Mouse (Mus musculus): Measurements from ENCODE around the gene Shld2. TPM values are rescaled to one million over a fixed set of nuclear protein-coding genes. Genes with fewer than 3 reads are reported as not detected.
A peak's percentile ranks its signal among the peaks of the same experiment; 100 is the strongest.

The Shld2 gene
- total RNA-seq, 2 experiments from 2014 or later: 9.2 to 9.5 TPM

DNA sequence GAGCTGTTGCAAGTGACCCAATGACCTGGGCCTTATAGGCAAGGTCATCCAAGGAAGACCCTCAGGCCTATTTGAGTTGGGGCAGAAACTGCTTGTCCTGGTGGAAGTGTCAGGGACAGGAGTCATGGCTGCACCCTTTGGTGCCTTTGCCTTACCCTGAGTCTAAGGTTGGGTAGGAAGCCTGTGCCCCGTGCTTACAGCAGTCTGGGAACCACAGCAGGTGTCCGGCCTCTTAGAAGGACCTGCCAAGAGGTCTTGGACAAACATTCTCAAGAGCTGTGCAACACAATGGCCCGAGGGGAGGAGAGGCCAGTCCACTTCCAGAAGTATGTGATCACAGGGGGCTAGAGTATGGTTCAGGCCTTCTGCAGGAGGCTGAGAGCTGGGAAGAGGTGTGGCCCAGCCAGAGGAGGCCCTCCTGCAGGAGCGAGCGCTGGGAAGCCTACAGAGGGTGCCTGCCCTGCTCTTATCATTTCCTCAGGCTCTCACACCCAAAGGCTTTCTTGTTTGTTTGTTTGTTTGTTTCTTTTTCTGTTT is 86.9 kb downstream of the Shld2 start:
- DNase-seq (ENCODE audit: low spot score in 2 of 2): peak in 1 of 2 experiments; percentile 2

DNA sequence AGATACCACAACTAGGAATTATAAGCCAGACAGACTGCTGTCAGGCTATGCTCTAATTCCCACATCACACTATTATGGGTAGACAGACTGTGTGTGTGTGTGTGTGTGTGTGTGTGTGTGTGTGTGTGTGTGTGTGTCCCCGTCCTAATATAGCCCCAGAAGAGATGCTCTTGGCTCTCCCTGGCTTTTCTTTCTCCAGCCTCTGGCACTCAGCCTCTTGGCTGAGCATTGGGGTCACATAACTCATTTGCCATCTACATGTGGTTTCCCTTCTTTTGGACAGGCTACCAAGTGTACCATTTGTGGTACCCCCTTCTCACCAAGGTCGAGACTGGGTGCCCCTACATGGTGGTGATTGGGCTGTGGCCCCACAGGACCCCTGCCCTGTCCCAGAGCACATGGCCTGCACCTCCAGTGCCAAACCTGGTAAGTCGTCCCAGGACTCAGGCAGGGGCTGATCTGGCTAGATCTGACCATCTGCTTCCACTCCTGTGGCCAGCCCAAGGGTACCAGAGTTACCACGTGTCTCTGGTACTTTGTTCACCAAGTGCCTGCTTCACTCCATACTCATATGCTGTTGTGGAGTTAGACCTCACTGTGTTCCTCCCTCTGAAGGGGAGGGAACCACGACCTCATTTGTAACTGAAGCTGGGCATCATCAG is 88.7 kb downstream of the Shld2 start:
- DNase-seq (ENCODE audit: low spot score in 2 of 2): no peak

DNA sequence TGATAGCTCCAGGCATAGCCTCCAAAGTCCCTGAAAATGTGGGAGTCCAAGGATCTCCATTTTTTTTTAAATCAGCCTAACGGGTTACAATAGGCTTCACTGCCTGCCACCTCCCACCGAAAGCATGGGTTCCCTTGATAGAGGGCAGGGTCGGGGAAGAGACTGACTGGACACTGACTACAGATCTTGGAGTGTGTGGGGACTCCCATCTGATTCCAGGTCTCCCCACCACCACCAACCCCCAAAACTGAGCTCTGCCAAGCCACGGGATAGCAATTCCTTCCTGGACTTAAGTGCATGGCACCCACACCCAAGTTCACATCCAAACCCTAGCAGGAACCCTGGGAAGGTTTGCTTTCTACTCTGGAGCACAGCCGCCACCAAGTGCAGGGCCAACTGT is 89.9 kb downstream of the Shld2 start:
- DNase-seq (ENCODE audit: low spot score in 2 of 2): no peak

DNA sequence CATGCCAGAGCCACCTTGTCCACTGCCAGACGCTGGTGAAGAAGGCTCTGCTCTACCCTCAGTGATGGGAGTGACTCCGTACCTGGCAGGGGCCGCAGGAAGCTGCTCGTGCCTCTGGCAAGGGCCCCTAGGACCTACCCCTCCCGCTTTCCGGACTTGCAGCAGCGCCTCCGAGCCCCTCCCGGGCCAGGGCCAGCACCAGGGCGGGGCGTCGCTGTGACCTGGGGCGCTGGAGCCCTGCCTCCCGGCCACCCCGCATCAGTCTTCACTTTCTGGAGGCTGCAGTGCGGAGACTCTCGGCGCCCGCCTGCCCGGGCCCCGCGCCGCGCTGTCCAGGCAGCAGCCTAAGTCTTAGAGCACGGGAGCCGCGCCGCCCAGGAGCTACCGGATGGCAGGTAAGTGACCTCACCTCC is 90.5 kb downstream of the Shld2 start:
- no peak for DNase-seq (ENCODE audit: low spot score in 2 of 2)

DNA sequence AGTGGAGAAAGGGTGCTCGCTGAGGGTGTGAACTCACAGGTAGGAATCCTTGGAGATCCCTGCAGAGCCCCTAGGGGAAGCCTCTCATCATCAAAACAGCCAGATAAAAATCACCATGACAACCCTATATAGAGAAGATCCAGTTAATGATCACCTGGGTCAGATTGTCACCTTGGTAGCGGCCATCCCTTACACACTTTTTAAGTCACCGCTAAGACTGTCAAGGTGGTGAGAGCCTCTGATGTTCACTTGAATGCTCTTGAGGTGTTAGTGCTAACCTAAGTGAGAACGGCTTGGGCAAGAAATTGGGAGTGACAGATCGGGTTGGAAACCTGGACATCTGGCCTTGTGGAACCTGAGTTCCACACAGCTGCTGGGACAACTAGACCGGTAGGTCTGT is 91.0 kb downstream of the Shld2 start, which contains the start of gene Syt15:
Gene Syt15 (plus strand): TSS at position 301 of the 400 bp plus-strand sequence.
- DNase-seq (ENCODE audit: low spot score in 2 of 2): no peak

DNA sequence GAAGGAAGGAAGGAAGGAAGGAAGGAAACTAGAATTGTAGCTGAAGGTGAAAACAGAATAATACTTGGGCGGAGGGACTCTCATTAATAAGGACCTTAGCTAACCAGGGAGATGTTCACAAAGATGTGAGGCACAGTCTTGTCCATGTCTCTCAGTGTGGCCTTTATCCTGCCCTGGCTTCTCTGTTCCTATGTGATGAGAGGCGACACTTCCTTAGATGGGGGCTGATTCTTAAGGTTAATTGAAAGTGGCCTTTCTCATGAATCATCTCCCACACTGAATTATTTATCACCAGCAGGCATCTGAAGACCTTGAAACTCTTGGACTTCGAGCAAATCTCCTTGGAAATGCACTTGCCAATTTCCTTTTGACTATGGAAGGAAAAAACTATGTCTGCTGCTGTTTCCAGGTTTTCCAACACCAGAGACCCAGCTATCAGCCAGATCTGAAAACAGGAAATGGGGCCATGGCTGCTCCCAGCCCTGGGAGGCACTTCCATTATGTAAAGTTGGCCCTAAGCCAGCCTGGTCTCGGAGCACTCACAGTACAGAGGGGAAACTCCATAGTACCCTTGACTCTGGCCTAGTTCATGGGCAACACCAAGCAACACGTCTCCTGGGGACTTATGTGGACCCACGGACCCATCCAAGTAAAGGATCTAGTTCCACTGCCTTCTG is 94.7 kb downstream of the Shld2 start:
- no peak for DNase-seq (ENCODE audit: low spot score in 2 of 2)

DNA sequence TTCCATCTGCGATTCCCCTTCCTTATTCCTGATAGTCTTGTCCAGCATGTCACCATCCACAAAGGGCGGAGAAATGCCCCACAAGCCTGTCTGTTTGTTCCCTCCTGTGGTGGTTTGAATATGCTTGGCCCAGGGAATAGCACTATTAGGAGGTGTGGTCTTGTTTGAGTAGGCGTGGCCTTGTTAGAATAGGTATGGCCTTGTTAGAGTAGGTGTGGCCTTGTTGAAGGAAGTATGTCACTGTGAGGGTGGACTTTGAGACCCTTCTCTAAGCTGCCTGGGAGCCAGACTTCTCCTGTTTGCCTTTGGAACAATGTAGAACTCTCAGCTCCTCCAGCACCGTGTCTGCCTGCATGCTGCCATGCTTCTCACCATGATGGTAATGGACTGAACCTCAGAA is 100.4 kb downstream of the Shld2 start:
- no peak for DNase-seq (ENCODE audit: low spot score in 2 of 2)

DNA sequence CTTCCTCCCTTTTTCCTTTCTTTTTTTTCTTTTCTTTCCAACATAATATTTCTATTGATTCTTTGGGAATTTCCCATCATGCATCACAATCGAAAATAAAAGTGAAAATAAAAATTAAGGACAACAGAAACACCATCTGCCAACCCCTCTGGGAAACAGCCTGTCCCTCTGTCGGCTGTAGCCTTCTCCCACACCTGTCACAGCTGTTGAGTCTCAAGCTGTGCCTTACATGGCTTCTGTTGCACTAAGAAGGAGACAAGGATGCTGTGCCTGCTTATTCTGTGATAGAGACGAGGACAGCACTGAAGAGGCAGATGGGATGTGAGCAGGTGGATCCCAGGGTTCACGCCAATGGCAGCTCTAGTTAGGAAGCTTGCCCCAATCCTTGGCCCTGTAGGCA is 101.2 kb downstream of the Shld2 start:
- no peak for DNase-seq (ENCODE audit: low spot score in 2 of 2)

DNA sequence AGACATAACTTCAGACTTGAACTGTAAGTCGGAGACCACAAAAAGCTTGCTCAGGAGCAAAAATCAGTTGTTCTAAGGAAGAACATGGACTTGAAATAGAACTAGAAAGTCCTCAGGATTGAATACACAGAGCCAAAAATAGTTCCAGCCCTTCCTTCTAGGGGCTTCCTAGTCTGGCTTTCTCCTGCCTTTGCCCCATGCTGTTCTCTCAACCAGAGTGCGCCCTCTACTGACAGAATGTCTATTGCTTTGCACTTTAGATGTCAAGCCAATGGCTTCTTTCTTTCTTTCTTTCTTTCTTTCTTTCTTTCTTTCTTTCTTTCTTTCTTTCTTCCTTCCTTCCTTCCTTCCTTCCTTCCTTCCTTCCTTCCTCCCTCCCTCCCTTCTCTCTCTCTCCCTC is 101.6 kb downstream of the Shld2 start:
- DNase-seq (ENCODE audit: low spot score in 2 of 2): peak; percentile 36 to 58

DNA sequence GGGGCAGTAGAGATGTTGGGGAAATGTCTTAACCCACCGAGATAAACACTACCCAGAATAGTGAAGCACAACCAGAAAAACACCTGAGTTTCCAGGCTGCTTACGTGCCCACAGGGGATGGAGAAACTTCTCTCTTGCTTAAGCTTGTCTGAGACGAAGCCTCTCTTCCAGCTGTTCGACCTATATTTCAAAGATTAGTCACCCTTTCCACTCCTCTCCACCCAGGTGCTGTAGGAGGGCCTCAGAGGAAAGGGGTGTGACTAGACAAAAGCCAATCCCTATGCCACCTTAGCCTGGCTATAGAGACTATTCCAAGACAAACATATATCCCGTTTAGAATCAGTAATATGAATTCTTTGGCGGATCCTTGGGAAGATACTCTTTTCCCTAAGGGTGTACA is 102.3 kb downstream of the Shld2 start:
- no peak for DNase-seq (ENCODE audit: low spot score in 2 of 2)

DNA sequence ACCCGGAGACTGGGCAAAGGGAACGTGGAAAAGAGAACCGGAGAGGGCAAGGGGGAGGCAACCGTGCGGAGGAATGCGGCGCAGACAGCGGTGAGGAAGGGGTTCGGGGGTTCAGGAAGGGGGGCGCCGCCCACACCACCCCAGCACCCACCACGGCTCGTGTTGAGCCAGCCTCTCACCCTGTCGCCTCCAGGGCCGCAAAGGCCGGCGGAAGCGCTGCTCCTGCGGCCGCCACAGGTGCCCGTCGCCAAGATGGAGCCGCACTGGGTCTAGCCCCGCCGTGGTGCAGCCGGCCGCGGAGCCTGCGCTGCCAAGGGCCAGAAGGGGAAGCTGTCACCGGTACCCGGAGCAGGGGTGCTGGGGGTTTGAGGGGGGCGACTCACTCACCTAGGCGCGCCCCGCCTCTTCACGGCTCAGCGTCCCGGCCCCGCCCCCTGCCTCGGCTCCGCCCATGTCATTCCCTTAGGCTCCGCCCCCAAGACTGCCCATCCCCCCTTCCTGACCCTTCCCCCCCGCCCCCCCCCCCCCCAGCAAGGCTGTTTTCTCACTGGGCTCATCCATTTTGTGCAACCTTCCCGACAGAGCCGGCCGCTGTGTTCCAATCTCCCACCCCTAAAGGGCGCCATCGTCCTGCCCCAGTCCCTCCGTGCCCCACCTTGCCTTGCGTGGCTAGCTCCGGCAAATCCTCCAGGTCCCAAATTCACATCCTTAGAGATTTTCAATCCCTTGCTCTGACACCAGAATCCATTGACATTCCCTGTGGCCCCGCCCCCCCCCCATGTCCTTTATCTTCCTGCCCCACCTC is 108.9 kb downstream of the Shld2 start, which contains the start of gene Gprin2:
Gene Gprin2 (minus strand): TSS at position 423 of the 805 bp plus-strand sequence.
- peak; percentile 39 to 44 for DNase-seq (ENCODE audit: low spot score in 2 of 2)

DNA sequence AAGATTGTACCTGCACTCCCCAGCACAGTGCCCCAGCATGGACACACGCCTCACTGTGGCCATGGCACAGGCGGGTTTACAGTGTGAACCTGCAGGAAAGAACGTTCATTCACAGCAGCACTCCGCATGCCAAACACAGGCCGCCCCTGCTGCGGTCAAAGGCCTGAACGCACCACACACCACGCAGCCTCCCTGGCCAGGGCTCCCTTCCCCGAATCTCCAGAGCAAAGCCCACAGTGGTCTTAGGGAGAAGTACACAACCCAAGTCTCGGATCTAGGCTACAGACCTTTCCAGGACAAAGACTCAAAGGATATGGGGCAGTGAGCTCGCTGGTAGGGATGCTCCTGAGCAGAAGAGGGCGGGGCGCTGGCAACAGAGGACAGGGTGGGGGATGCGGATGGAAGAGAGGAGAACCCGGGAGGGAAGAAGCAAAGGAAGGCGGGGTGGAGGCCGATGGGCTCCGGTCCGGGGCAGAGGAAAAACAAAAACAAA is 109.5 kb downstream of the Shld2 start:
- no peak for DNase-seq (ENCODE audit: low spot score in 2 of 2)

DNA sequence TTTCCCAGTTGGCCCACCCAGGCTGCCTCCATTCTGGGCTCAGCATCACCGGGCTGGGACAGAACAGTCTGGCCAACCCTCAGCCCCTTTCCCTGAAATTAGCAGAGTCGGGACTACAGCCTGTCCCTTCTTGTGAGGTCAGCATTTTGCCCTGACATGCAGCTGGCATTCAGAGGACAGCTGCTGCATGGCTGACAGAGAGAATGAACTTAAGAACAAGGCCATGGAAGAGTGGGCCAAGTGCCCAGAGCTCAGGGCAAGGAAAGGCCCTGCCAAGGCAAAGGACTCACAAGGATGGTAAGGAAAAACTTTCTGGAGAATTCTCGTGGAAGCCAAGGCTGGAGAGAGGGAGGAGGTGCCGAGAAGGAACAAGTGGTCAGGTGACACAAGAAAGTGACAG is 113.6 kb downstream of the Shld2 start:
- peak in 1 of 2 experiments; percentile 39 for DNase-seq (ENCODE audit: low spot score in 2 of 2)

DNA sequence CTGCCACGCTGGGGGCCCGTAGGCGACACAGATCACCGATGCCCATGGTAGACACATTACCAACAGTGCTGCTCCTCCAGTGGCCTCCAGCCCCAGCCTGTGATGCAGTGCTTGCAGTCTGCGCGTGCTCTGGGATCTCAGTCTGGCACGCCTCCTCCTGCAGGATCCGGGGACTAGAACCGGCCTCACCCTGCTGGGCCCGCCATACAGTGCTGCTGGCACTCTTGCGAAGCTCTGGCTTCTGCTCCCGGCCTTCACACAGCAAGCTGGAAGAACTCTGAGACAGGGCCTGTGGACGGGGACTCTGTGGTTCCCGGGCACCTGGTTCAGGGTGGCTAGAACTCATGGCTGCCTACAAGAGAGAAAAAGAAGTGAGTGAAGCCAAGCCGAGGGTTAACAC is 114.8 kb downstream of the Shld2 start:
- DNase-seq (ENCODE audit: low spot score in 2 of 2): no peak

DNA sequence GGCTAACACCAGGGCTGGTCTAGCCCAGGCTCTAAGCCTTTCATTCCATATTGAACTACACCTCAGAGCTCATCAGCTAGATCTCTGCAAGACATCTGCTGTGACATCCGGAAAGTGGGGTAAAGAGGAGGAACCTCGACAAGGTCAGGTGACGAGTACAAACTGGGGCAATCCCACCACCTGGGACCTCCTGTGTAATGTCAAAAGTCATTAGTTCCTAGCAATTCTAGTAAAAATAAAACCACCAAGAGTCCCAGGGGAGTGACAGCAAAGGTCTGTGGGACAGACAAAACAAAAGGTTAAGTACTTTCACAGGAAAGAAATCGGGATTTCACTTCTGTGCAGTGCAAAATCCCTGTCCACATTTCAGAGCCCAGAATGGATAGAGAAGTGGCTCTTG is 116.4 kb downstream of the Shld2 start:
- no peak for DNase-seq (ENCODE audit: low spot score in 2 of 2)

DNA sequence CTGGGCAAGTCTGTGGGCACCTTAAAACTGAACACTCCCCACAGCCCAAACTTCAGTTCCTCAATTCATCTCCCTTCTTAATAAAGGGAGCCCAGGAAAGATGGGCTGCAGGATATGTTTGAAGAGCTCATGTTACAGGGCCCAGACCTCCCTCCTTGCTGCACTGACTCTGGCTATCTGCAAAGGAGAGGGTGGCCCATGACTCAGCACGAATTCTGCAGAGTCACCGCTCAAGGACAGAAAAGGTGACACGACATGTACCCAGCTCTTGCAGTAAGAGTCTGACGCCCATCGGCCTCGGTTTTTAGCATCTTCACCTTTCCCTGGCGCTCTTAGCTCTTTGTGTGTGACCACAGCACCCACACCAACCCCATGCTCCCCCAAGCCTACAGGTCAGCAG is 119.9 kb downstream of the Shld2 start:
- DNase-seq (ENCODE audit: low spot score in 2 of 2): peak in 1 of 2 experiments; percentile 56

DNA sequence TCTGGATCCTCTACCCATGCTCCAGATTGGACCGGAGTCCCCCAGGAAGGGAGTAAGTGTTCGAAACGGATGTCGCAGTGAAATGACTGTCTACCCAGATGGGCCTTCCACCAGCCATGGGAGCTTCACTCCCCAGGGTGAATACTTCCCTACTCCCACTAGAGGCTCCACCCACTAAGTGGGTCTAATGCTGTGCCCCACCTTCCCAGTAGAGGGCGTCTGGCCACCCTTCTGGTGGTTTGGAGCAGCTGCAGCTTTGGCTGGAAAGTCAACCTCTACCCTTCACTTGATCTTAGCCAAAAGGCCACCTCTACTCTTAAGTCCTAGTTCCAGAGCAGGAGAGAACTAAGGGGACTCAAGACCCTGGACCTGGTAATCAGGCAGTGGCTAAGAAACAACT is 121.7 kb downstream of the Shld2 start:
- DNase-seq (ENCODE audit: low spot score in 2 of 2): peak; percentile 61 to 69
